Mouse (Mus musculus) stomach, postnatal 0 days (tissue): ENCODE results near the gene Gm39653. TPM values are rescaled to one million over a fixed set of nuclear protein-coding genes. Genes with fewer than 3 reads are reported as not detected.
"Not testable (repeated sequence)": the region's sequence is repeated elsewhere in the genome, so short reads cannot be mapped to it uniquely, and the experiment has no call there.

Experiments used
- ATAC-seq: fragments of 200-750 bp; cut with Nextera tagmentation; 2 replicates; pipeline ENCODE4 v1.8.0; 2017; ENCODE audit not compliant: low FRiP score, low TSS enrichment
- DNase-seq: peaks from one replicate; pipeline ENCODE4 v3.0.0-alpha.2; 2016; ENCODE audit warnings: low spot score
- H3K27ac ChIP-seq: fragments of 300-500 bp; sonication (generic); replicated peaks from 2 replicates; pipeline ENCODE4 v1.5.1; 2014; ENCODE audit warnings: mild to moderate bottlenecking, control low read depth
- H3K27me3 ChIP-seq: fragments of 300-500 bp; sonication (generic); 2 replicates; pipeline ENCODE4 v1.6.1; 2014; ENCODE audit warnings: low read length; ENCODE audit not compliant: control insufficient read depth, insufficient read depth
- H3K36me3 ChIP-seq: fragments of 300-500 bp; sonication (generic); 2 replicates; pipeline ENCODE4 v1.6.1; 2014; ENCODE audit warnings: low read length, mixed read lengths; ENCODE audit not compliant: control insufficient read depth, insufficient read depth
- H3K4me1 ChIP-seq: fragments of 300-500 bp; sonication (generic); replicated peaks from 2 replicates; pipeline ENCODE4 v1.6.1; 2014; ENCODE audit warnings: antibody characterized with exemption; ENCODE audit not compliant: control insufficient read depth, insufficient read depth
- H3K4me2 ChIP-seq: fragments of 300-500 bp; sonication (generic); replicated peaks from 2 replicates; pipeline ENCODE4 v1.6.1; 2014; ENCODE audit warnings: low read depth, mild to moderate bottlenecking, control low read depth, moderate library complexity
- H3K4me3 ChIP-seq: fragments of 300-500 bp; sonication (generic); 2 replicates; pipeline ENCODE4 v1.5.1; 2014; ENCODE audit warnings: low read depth, low read length, control low read depth
- H3K9ac ChIP-seq: fragments of 300-500 bp; sonication (generic); 2 replicates; pipeline ENCODE4 v1.6.1; 2014; ENCODE audit warnings: mild to moderate bottlenecking, low read length, control low read depth, mixed read lengths
- H3K9me3 ChIP-seq: fragments of 300-500 bp; sonication (generic); 2 replicates; pipeline ENCODE4 v1.6.1; 2016; ENCODE audit warnings: low read length; ENCODE audit not compliant: control insufficient read depth
- CTCF ChIP-seq: IDR thresholded peaks from 2 replicates; pipeline ENCODE4 v1.5.1; 2016; ENCODE audit warnings: antibody characterized with exemption, low read depth, mild to moderate bottlenecking, moderate library complexity
- EP300 ChIP-seq: optimal IDR thresholded peaks from 2 replicates; pipeline ENCODE3; 2016; ENCODE audit warnings: antibody characterized with exemption
- WGBS: fragments of 180-500 bp; shearing (Covaris S2); extraction: QIAGEN DNeasy Blood & Tissue Kit; methylation state at CpG from one replicate; pipeline ENCODE4 v1.1.7; 2014; 5-methylcytosine and 5-hydroxymethylcytosine counted together
- polyA plus RNA-seq: library from polyadenylated mRNA; unstranded; fragments of >200 nt; fragmentation: Nextera tagmentation; extraction: Ambion mirVana; gene quantifications from 2 replicates; pipeline ENCODE4 v1.2.1, GENCODE M21; 2015

The Gm39653 gene
- polyA plus RNA-seq, 1 experiment from 2014 or later, result not detected

- TF ChIP-seq EP300 (no peak), CTCF (no peak)
- ATAC-seq, result no peak
- no peak overlapping the region for H3K27ac ChIP-seq
- H3K4me1 ChIP-seq, result no peaks in the 10 kb centered on the region
- H3K27me3 ChIP-seq, result no peaks in the 10 kb centered on the region
- no peak for DNase-seq
- WGBS, result 25% methylated on average over 2 of the region's 2 CpGs
- H3K4me3 ChIP-seq, result no peak overlapping the region
- H3K9me3 ChIP-seq, result no peaks in the 10 kb centered on the region
- H3K9ac ChIP-seq, result no peak overlapping the region
- no peaks in the 10 kb centered on the region for H3K36me3 ChIP-seq
- H3K4me2 ChIP-seq, result no peak overlapping the region
These were observed 12.4 kb downstream of the Gm39653 start for GRCm38 (mm10) chr1:63628211-63628610.

GRCm38 (mm10) chr1:63630390-63630789, 14.6 kb downstream of the Gm39653 start:
- not testable (repeated sequence) for H3K27ac ChIP-seq, DNase-seq, H3K9ac ChIP-seq, H3K4me3 ChIP-seq, ATAC-seq, H3K36me3 ChIP-seq, H3K4me1 ChIP-seq, H3K27me3 ChIP-seq, H3K4me2 ChIP-seq, H3K9me3 ChIP-seq

GRCm38 (mm10) chr1:63639921-63640320, 24.2 kb downstream of the Gm39653 start:
- Histone ChIP-seq H3K9me3 (no peaks in the 10 kb centered on the region), H3K36me3 (no peaks in the 10 kb centered on the region), H3K27me3 (no peaks in the 10 kb centered on the region), H3K9ac (no peak overlapping the region), H3K4me2 (no peak overlapping the region), H3K27ac (no peak overlapping the region), H3K4me1 (no peaks in the 10 kb centered on the region), H3K4me3 (no peak overlapping the region)
- DNase-seq (no peak), ATAC-seq (no peak)
- 67% methylated on average over 6 of the region's 6 CpGs for WGBS
- TF ChIP-seq EP300 (no peak), CTCF (no peak)

- H3K9me3 ChIP-seq, result no peaks in the 10 kb centered on the region
- H3K9ac ChIP-seq, result no peak overlapping the region
- TF ChIP-seq EP300, result no peak
- peak; percentile 75 for TF ChIP-seq CTCF
- 10% methylated on average over 6 of the region's 6 CpGs for WGBS
- no peaks in the 10 kb centered on the region for H3K4me1 ChIP-seq
- no peak overlapping the region for H3K4me3 ChIP-seq
- no peaks in the 10 kb centered on the region for H3K27me3 ChIP-seq
- DNase-seq (peak; percentile 48), ATAC-seq (no peak)
- no peak overlapping the region for H3K27ac ChIP-seq
- H3K36me3 ChIP-seq, result no peaks in the 10 kb centered on the region
- no peak overlapping the region for H3K4me2 ChIP-seq
These were observed 42.2 kb downstream of the Gm39653 start for GRCm38 (mm10) chr1:63658016-63658415.

GRCm38 (mm10) chr1:63659591-63659990, 43.8 kb downstream of the Gm39653 start:
- Histone ChIP-seq H3K4me2 (no peak overlapping the region), H3K9ac (no peak overlapping the region), H3K4me3 (no peak overlapping the region), H3K9me3 (no peaks in the 10 kb centered on the region), H3K36me3 (no peaks in the 10 kb centered on the region), H3K27ac (no peak overlapping the region), H3K27me3 (no peaks in the 10 kb centered on the region), H3K4me1 (no peaks in the 10 kb centered on the region)
- under 1% methylated on average over 7 of the region's 7 CpGs for WGBS
- peak; percentile 50 for DNase-seq
- ATAC-seq, result no peak
- TF ChIP-seq EP300 (no peak), CTCF (peak; percentile 89)

GRCm38 (mm10) chr1:63666089-63666488, 50.3 kb downstream of the Gm39653 start:
- ATAC-seq (no peak), DNase-seq (no peak)
- Histone ChIP-seq H3K4me1 (no peaks in the 10 kb centered on the region), H3K9me3 (no peaks in the 10 kb centered on the region), H3K4me2 (no peak overlapping the region), H3K36me3 (no peaks in the 10 kb centered on the region), H3K27ac (no peak overlapping the region), H3K9ac (no peak overlapping the region), H3K27me3 (no peaks in the 10 kb centered on the region), H3K4me3 (no peak overlapping the region)
- WGBS, result 87% methylated on average over 2 of the region's 2 CpGs
- no peak for TF ChIP-seq EP300
- TF ChIP-seq CTCF, result no peak
